Mouse (Mus musculus): ENCODE results near the gene Cttn.

The Cttn gene

DNA sequence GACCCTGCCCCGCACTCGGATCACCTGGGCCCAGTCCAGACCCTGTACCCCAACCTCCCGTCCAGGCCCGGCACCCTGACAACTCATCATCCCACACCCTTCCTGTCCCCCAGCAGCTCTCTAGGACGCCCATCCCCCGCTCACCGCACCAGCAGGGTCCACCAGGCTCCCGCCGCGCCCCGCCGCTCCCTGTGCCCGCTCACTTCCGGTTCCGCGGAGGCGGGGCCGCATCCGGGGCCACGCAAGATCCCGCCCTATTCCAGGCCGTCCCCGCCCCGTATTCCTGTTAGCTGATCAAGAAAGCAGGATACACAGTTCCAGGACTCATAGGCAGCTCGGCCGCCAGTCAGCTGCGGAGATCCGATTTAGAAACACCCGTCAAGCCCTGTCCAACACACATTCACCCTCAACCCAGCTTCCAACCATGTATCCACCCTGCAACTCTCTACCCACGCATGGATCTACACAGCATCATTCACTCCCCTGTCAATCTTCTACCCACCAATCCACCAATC is at the start of gene Cttn:
Gene Cttn (minus strand): TSS at position 465 of the 515 bp plus-strand sequence.
- peak; percentile 89 for DNase-seq (ENCODE audit: extremely low spot score, low spot score)

GRCm38 (mm10) chr7:144519852-144520251 is 49.0 kb upstream of the Cttn start:
- DNase-seq (ENCODE audit: extremely low spot score, low spot score), result no peak

DNA sequence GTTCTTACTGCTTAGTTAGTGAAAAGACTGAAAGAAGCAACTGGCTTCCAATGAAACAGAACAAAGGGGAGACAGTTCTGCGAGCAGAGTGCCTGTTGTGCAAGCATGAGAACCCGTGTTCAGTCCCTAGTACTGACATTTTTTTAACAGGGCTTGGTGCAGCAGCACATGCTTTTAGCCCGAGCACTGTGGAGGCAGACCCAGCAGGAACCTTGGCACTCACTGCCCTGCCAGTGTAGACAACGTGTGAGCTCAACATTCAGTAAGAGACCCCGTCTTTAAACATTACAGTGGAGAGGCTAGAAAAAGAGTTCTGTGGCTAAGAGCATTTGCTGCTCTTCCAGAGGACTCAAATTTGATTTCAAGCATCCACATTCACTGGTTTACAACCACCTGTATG is 45.9 kb upstream of the Cttn start:
- no peak for DNase-seq (ENCODE audit: extremely low spot score, low spot score)

- DNase-seq (ENCODE audit: extremely low spot score, low spot score), result no peak
Measured at GRCm38 (mm10) chr7:144509090-144509489, 38.3 kb upstream of the Cttn start.

- DNase-seq (ENCODE audit: extremely low spot score, low spot score), result no peak
Measured at GRCm38 (mm10) chr7:144506807-144507206, 36.0 kb upstream of the Cttn start.

GRCm38 (mm10) chr7:144503959-144504358 is 33.1 kb upstream of the Cttn start:
- DNase-seq (ENCODE audit: extremely low spot score, low spot score), result no peak

DNA sequence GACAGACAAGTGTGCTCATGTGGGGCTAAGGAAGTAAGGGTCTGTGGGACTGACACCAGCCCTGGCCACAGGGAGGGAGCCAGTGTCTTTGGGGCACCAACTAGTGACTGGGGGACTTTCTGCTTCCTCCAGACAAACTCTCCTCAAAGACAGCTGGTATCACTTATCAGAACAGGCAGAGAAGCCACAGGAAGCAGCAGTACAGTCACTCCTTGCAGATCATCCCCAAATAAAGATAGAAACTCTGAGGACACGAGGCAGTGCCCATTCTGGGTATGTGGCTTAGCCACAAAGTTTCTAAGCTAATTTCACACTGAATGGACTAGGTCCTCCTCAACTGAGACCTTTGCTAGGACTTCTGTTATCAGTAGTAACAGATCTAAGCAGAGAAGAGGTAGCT is 22.1 kb upstream of the Cttn start:
- no peak for DNase-seq (ENCODE audit: extremely low spot score, low spot score)

GRCm38 (mm10) chr7:144490201-144490873 is 19.5 kb upstream of the Cttn start:
- no peak for DNase-seq (ENCODE audit: extremely low spot score, low spot score)

GRCm38 (mm10) chr7:144489067-144489774 is 18.4 kb upstream of the Cttn start:
- no peak for DNase-seq (ENCODE audit: extremely low spot score, low spot score)

- no peak for DNase-seq (ENCODE audit: extremely low spot score, low spot score)
Measured at GRCm38 (mm10) chr7:144480314-144480713, 9.5 kb upstream of the Cttn start.

- DNase-seq (ENCODE audit: extremely low spot score, low spot score), result no peak
Measured at GRCm38 (mm10) chr7:144479569-144479968, 8.8 kb upstream of the Cttn start.

- no peak for DNase-seq (ENCODE audit: extremely low spot score, low spot score)
Measured at GRCm38 (mm10) chr7:144475741-144476140, 4.9 kb upstream of the Cttn start.

- no peak for DNase-seq (ENCODE audit: extremely low spot score, low spot score)
Measured at GRCm38 (mm10) chr7:144473486-144473885, 2.7 kb upstream of the Cttn start.

GRCm38 (mm10) chr7:144471103-144471502 is 294 bp upstream of the Cttn start:
- no peak for DNase-seq (ENCODE audit: extremely low spot score, low spot score)

DNA sequence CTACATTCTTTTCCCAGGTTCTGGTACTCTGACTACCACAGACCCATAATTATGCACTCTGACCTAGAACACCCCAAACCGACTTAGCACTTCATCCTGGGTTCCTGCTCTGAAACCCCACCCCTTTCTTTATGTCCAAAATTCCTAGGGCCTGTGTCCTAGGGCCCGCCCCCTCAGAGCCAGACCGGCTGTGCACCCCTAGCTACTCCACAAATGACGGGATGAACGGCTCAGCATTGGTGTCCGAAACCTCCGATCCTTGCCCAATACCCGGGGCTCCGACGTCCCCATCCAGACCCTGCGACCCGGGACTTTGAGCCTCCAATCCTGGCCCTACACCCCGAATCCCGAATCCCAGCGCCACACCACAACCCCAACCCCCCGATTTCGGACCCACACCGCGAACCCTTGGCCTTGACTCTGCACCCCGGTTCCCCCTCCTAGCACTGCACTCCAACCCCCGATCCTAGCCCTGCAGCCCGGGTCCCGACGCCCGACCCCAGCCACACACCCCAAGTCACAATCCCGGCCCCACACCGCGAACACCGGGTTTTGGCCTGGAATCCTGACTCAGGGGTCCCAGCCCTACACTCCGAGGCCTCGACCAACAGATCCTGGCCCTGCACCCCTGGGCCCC is 783 bp downstream of the Cttn start:
- DNase-seq (ENCODE audit: extremely low spot score, low spot score), result peak; percentile 34

DNA sequence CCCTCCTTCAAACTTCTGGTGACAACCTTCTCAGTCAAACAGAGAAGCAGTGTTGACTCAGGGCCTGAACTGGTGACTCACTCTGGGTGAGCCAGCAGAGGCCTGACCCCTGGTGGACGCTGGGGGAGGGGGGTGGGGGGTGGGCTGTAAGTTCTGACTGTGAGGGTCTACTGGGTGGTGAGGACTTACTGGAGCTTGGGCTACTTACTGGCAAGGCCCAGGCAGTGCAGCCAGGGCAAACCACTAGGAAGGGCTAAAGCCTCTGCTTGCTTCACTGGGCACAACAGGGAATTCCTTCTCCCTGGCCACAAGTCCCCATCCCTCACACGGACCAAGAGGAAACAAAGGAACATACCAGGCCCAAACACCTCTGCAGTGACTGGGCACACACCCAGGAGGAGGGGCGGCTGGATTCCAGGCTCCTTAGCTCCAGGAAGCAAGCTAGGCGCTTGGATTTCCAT is 1.6 kb downstream of the Cttn start:
- no peak for DNase-seq (ENCODE audit: extremely low spot score, low spot score)

- no peak for DNase-seq (ENCODE audit: extremely low spot score, low spot score)
Measured at GRCm38 (mm10) chr7:144468741-144469140, 2.1 kb downstream of the Cttn start.

GRCm38 (mm10) chr7:144462577-144462976 is 8.2 kb downstream of the Cttn start:
- no peak for DNase-seq (ENCODE audit: extremely low spot score, low spot score)

DNA sequence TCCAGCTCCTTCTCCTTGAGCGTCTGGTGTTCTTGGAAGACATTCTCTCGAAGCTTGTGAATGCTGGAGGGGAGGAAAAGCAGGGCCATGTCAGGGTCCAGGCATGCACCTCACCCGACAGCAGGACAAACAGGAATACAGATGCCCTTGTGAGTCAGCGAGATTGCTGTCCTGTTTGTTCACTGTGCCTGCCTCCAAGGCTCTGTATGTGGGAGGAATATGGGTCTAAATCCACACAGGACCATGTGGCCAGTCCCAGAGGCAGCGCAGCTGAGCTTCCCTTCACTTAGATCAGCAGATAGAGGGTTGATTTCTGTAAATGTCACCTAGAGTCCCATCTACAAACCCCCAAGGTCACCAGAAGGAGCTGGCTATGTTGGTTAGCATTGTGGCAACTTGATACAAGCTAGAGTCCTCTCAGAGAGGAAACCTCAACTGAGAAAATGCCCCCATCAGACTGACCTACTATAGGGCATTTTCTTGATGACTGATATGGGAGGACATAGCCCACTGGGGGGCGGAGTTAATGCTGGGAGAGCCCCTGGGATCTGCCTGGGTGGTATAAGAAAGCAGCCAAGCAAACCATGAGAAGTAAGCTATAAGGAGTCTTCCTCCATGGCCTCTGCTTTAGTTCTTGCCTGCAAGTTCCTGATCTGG is 9.4 kb downstream of the Cttn start:
- no peak for DNase-seq (ENCODE audit: extremely low spot score, low spot score)

GRCm38 (mm10) chr7:144458881-144459280 is 11.9 kb downstream of the Cttn start:
- DNase-seq (ENCODE audit: extremely low spot score, low spot score), result no peak

- DNase-seq (ENCODE audit: extremely low spot score, low spot score), result no peak
Measured at GRCm38 (mm10) chr7:144450661-144451060, 20.1 kb downstream of the Cttn start.

Measured in neural tube, embryonic 10.5 days (tissue).